Mouse (Mus musculus) spleen, postnatal 14 days (tissue): ENCODE data around the gene Aqp9.
A peak's percentile ranks its signal among the peaks of the same experiment; 100 is the strongest.
"Not testable (repeated sequence)": the region's sequence is repeated elsewhere in the genome, so short reads cannot be mapped to it uniquely, and the experiment has no call there.

Experiments used
- DNase-seq, 2 experiments: peaks; one replicate each; pipeline ENCODE4 v3.0.0; 2021 to 2022; ENCODE audit warnings: low spot score in 2 of 2

Aqp9 gene

GRCm38 (mm10) chr9:71138936-71139335, 29.5 kb downstream of the Aqp9 start:
- no peak for DNase-seq

DNA sequence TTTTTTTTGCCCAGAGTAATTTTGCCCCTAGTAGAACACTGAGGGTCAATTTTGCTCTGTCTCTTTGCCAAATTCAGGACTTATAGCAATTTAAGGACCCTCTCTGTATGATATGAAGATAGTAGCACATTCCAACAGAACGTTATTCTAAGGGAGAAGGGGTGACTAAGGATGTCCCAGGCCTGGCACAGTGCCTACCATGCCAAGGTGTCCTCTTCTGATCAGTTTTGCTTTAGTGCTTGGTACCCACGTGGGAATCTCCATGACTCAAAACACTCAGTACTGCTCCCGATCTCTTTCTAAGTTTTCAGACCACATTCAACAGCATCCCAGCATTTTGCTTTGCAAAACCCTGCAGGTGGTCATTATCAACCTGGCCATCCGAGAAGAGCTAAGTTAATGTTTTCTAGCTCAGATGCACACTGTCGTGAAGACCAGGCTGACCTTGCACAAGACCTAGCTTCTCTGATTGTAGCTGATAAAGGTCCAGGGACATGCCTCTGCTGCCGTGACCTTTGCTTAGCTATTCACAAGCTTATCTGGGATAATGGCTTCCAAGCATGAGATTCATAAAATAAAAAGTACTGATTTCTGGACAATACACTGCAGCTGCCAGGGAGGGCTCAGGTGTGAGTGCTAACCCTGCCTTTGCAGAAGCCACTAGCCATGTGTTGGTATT, 31.1 kb downstream of the Aqp9 start:
- DNase-seq = no peak

DNA sequence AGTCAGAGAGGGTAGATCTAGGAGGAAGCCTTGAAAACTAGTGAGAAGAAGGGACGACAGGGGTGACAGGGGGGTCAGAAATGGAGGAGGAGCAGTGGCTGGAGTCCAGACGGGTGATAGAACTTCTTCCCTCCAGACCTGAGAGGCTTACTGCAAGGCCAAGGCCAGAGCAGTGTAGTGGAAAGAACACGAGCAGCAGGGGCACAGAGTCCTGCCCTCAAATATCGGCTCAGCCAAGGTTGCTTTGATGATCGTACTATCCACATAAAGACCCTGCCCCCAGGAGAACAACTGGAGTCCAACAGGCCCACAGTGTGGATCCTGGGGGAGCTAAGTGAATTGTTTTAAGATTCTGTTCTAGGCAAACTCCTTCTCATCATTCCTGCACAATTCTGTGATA, 33.4 kb downstream of the Aqp9 start:
- no peak for DNase-seq

- DNase-seq = no peak
Measured at GRCm38 (mm10) chr9:71133190-71133589, 35.3 kb downstream of the Aqp9 start.

GRCm38 (mm10) chr9:71131822-71132221, 36.7 kb downstream of the Aqp9 start:
- DNase-seq = no peak

DNA sequence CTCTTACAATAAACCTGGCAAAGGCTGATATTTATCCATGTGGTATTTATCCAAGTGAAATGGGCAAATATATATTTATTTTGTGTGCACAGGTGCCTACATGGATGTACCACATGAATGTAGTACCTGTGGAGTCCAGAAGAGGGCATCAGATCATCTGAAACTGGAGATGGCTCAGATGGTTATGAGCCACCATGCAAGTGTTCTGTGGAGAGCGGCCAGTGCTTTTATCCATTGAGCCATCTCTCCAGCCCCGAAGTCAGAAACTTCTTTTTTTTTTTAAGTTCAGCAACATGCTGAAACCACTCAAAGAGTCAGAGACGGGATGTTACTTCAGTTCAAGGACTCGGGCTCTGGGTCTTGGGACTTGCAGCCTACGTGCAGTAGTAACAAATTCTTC, 39.6 kb downstream of the Aqp9 start:
- DNase-seq = peak in 1 of 2 experiments; percentile 72

DNA sequence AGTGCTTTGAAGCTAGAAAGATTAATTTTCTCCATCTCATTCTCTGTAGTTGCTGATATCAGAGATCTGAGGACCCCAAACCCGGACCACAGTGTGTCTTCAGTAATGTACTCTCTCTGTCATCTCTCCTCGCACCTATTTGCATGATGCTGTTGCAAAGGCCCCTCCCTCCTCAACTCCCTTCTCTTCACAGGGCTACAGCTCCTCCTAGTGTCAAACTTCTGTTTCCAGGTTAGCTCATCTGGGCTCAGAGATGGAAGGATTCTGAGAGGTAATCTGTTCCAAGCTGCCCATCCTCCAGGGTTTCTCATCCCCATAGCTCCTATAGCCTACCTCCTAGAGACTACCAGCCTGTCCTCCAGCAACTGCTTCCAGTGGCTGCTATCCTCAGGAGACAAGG, 42.3 kb downstream of the Aqp9 start:
- DNase-seq = peak in 1 of 2 experiments; percentile 54

GRCm38 (mm10) chr9:71123095-71123494, 45.4 kb downstream of the Aqp9 start:
- not testable (repeated sequence) for DNase-seq

GRCm38 (mm10) chr9:71120924-71121323, 47.6 kb downstream of the Aqp9 start:
- no peak for DNase-seq

GRCm38 (mm10) chr9:71113166-71113565, 55.3 kb downstream of the Aqp9 start:
- no peak for DNase-seq

- DNase-seq = no peak
Measured at GRCm38 (mm10) chr9:71103521-71103920, 65.0 kb downstream of the Aqp9 start.

DNA sequence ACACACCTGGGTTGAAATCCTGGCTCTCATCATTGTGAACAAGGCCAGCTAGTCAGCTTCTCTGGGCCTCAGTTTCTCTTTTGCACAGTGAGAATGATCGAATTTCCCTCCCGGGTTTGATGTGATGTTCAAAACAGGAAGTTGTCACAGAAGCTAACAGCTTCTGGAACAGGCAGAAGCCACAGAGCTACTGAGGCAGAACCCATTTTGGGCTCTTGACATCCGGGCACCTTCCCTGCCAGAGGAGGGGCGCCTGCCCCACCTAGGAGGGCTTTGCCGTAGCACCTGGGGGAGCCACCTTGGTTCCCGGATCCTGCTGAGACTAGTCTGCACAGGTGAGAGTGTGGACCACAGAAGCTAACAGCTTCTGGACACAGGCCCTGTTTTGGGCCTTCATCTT, 74.4 kb downstream of the Aqp9 start:
- peak in 1 of 2 experiments; percentile 10 for DNase-seq

- DNase-seq = peak in 1 of 2 experiments; percentile 40
Measured at GRCm38 (mm10) chr9:71092038-71092437, 76.4 kb downstream of the Aqp9 start.

DNA sequence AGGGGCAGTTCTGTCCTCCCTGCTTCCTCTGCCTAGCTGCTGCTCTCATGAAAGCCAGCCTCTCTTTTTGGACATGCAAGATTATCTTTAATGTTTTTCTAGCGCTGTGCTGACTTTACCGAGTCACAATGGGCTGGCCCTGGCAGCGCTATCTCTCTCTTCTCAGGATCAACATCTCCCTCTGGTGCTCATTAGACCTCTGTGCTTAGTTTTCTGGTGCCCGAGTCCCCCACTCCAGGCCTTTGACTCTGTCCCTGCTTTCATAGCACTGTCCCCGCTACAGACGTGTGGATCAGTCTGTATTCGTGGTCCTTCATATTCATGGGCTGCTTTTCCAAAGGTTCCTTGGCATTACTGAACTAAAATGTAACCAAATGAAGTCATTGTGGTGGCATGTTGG, 89.3 kb downstream of the Aqp9 start:
- DNase-seq = no peak

GRCm38 (mm10) chr9:71077251-71077825, 91.1 kb downstream of the Aqp9 start:
- no peak for DNase-seq

- no peak for DNase-seq
Measured at GRCm38 (mm10) chr9:71076201-71076648, 92.3 kb downstream of the Aqp9 start.

DNA sequence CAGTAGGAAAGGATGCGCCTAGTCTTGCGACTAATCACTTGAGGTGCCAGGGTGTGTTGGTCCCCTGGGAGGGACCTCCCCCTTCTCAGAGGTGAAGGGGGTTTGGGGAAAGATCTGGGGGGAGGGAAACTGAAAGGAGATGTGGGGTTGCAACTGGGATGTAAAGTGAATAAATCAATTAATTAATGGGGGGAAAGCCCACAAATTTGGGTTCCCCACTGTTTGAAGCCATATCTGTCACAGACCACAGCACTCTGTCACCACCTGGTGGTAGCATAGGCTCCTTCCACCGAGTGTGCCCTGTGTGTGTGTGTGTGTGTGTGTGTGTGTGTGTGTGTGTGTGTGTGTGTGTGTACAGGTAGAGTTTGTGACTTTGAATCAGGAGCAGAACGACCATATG, 94.7 kb downstream of the Aqp9 start:
- DNase-seq = peak in 1 of 2 experiments; percentile 50

GRCm38 (mm10) chr9:71073076-71073475, 95.4 kb downstream of the Aqp9 start:
- no peak for DNase-seq

- DNase-seq = no peak
Measured at GRCm38 (mm10) chr9:71072502-71072901, 96.0 kb downstream of the Aqp9 start.

GRCm38 (mm10) chr9:71071581-71072330, 96.7 kb downstream of the Aqp9 start:
- DNase-seq = no peak

GRCm38 (mm10) chr9:71070628-71071027, 97.9 kb downstream of the Aqp9 start:
- DNase-seq = no peak

DNA sequence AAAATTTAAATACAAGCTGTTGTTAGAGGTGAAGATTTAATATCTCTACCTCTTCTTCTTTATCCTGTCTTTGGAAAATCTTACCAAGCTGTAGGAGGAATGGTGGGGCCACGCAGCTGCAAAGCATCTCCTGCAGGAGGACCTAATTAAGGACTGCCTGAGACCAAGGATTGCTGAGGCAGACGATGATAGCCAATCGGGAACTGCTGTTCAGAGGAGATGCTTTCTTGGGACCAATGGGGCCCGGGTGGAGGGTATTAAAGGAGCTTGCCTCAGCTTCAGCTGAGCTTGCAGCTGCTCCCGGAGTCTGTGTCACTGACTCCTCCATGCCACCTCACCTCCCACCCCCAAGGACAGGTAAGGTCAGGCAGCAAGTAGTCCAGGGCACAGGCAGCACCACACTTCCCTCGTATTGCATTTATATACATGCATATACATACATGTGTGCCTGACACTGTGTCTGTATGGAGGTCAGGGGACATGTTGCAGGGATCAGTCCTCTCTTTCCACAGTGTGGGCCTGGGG, 99.6 kb downstream of the Aqp9 start:
- DNase-seq = no peak

DNA sequence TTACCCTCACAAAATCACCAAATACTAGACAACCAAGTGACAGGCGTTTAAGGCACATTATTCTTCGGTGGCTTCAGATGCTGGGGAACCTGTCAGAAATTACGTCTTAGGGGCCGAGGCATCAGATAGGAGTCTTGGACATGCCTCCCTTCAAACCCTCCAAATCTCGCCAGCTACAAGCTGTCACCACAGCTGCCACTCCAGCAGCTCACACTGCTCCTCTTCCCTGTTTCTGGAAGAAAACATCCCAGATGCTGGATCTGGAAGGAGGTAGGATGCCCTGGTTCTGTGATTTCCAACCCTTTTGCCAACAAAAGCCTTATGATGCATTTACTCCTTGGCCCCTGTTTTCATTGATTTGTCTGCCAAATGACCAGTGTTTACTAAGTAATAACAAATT, 101.3 kb downstream of the Aqp9 start:
- DNase-seq = no peak
